Mouse (Mus musculus) MEL (cell line): ENCODE measurements around the gene Trim47. TPM values are rescaled to one million over a fixed set of nuclear protein-coding genes. Genes with fewer than 3 reads are reported as not detected.

Experiments used
- DNase-seq: peaks from one replicate; pipeline ENCODE4 v3.0.0; 2011; ENCODE audit warnings: low read depth, low spot score
- H3K27ac ChIP-seq: 2 replicates; pipeline ENCODE4 v1.5.1; 2012; ENCODE audit warnings: low read depth, mild to moderate bottlenecking, control low read depth, low read length, moderate library complexity; ENCODE audit not compliant: control insufficient read depth
- H3K27me3 ChIP-seq, 2 experiments: fragments of 150-350 bp in 1 of 2; sonication (generic) in 1 of 2; 2 replicates each; pipeline ENCODE4 v1.6.1; 2012; ENCODE audit warnings: low read length in 2 of 2, mild to moderate bottlenecking in 2 of 2, improper control_type of control experiment in 1 of 2, moderate library complexity in 1 of 2; ENCODE audit not compliant: insufficient read depth in 2 of 2, control insufficient read depth in 1 of 2
- H3K36me3 ChIP-seq, 2 experiments: 2 replicates each; pipeline ENCODE4 v1.6.1; 2012 to 2014; ENCODE audit warnings: low read length in 2 of 2, improper control_type of control experiment in 1 of 2, inconsistent platforms in 1 of 2, mild to moderate bottlenecking in 1 of 2; ENCODE audit not compliant: insufficient read depth in 2 of 2, control insufficient read depth in 1 of 2
- H3K4me1 ChIP-seq, 2 experiments: fragments of 150-350 bp in 1 of 2; sonication (generic) in 1 of 2; 2 replicates each; pipeline ENCODE4 v1.6.1; 2012; ENCODE audit warnings: low read length in 2 of 2, improper control_type of control experiment in 1 of 2, mild to moderate bottlenecking in 1 of 2; ENCODE audit not compliant: insufficient read depth in 2 of 2, control insufficient read depth in 1 of 2
- H3K4me3 ChIP-seq, 2 experiments: fragments of 150-350 bp in 1 of 2; sonication (generic) in 1 of 2; 2 replicates each; pipeline ENCODE4 v1.5.1; 2012; ENCODE audit warnings: low read depth in 2 of 2, low read length in 2 of 2, mild to moderate bottlenecking in 2 of 2, moderate library complexity in 2 of 2, control low read depth in 1 of 2, improper control_type of control experiment in 1 of 2; ENCODE audit not compliant: control insufficient read depth in 1 of 2, insufficient read depth in 1 of 2
- H3K79me2 ChIP-seq: 2 replicates; pipeline ENCODE4 v1.6.1; 2012; ENCODE audit warnings: mild to moderate bottlenecking, low read length, moderate library complexity; ENCODE audit not compliant: control insufficient read depth, poor library complexity, insufficient read depth
- H3K9ac ChIP-seq: 2 replicates; pipeline ENCODE4 v1.6.1; 2012; ENCODE audit warnings: low read depth, mild to moderate bottlenecking, control low read depth, low read length, moderate library complexity; ENCODE audit not compliant: control insufficient read depth, poor library complexity, severe bottlenecking
- H3K9me3 ChIP-seq: fragments of 150-350 bp; sonication (generic); replicated peaks from 2 replicates; pipeline ENCODE4 v1.6.1; 2012; ENCODE audit warnings: mild to moderate bottlenecking, low read length, improper control_type of control experiment, moderate library complexity; ENCODE audit not compliant: insufficient read depth
- BHLHE40 ChIP-seq: IDR thresholded peaks from 2 replicates; pipeline ENCODE4 v1.6.1; 2012; ENCODE audit warnings: low read depth, mild to moderate bottlenecking, inconsistent platforms, low read length, improper control_type of control experiment, borderline replicate concordance
- CHD2 ChIP-seq: IDR thresholded peaks from 2 replicates; pipeline ENCODE4 v1.6.1; 2011; ENCODE audit warnings: low read length, improper control_type of control experiment
- E2F4 ChIP-seq: IDR thresholded peaks from 2 replicates; pipeline ENCODE4 v1.6.1; 2011; ENCODE audit warnings: low read depth, low read length, improper control_type of control experiment, borderline replicate concordance
- ELF1 ChIP-seq: IDR thresholded peaks from 2 replicates; pipeline ENCODE4 v1.6.1; 2014; ENCODE audit warnings: low read depth, mild to moderate bottlenecking, inconsistent platforms, low read length, improper control_type of control experiment, moderate library complexity
- ETS1 ChIP-seq: IDR thresholded peaks from 2 replicates; pipeline ENCODE4 v1.6.1; 2012; ENCODE audit warnings: low read depth, mild to moderate bottlenecking, inconsistent platforms, low read length, improper control_type of control experiment, moderate library complexity
- GABPA ChIP-seq: IDR thresholded peaks from 2 replicates; pipeline ENCODE4 v1.6.1; 2012; ENCODE audit warnings: low read depth, mild to moderate bottlenecking, inconsistent platforms, low read length, improper control_type of control experiment, moderate library complexity
- GATA1 ChIP-seq: IDR thresholded peaks from 2 replicates; pipeline ENCODE4 v1.6.1; 2011; ENCODE audit warnings: low read depth, low read length, improper control_type of control experiment
- HCFC1 ChIP-seq: IDR thresholded peaks from 2 replicates; pipeline ENCODE4 v1.6.1; 2012; ENCODE audit warnings: low read depth, mild to moderate bottlenecking, inconsistent platforms, low read length, improper control_type of control experiment, moderate library complexity
- JUND ChIP-seq: IDR thresholded peaks from 2 replicates; pipeline ENCODE4 v1.6.1; 2011; ENCODE audit warnings: low read depth, mild to moderate bottlenecking, improper control_type of control experiment, low read length
- MAFK ChIP-seq: IDR thresholded peaks from 2 replicates; pipeline ENCODE4 v1.6.1; 2011; ENCODE audit warnings: low read depth, mild to moderate bottlenecking, low read length, improper control_type of control experiment, borderline replicate concordance
- MXI1 ChIP-seq: IDR thresholded peaks from 2 replicates; pipeline ENCODE4 v1.6.1; 2011; ENCODE audit warnings: mild to moderate bottlenecking, low read depth, low read length, improper control_type of control experiment
- MYC ChIP-seq: IDR thresholded peaks from 2 replicates; pipeline ENCODE4 v1.6.1; 2011; ENCODE audit warnings: low read depth, mild to moderate bottlenecking, low read length, improper control_type of control experiment, moderate library complexity
- NRF1 ChIP-seq: IDR thresholded peaks from 2 replicates; pipeline ENCODE4 v1.6.1; 2014; ENCODE audit warnings: low read depth, mild to moderate bottlenecking, inconsistent platforms, low read length, improper control_type of control experiment, moderate library complexity; ENCODE audit not compliant: poor library complexity, insufficient read depth, severe bottlenecking
- POLR2AphosphoS2 ChIP-seq: IDR thresholded peaks from 2 replicates; pipeline ENCODE4 v1.6.1; 2011; ENCODE audit warnings: low read length, improper control_type of control experiment
- RAD21 ChIP-seq: IDR thresholded peaks from 2 replicates; pipeline ENCODE4 v1.6.1; 2011; ENCODE audit warnings: mild to moderate bottlenecking, low read depth, low read length, improper control_type of control experiment
- SIN3A ChIP-seq: IDR thresholded peaks from 2 replicates; pipeline ENCODE4 v1.6.1; 2012; ENCODE audit warnings: low read length, improper control_type of control experiment, inconsistent platforms
- SMC3 ChIP-seq: IDR thresholded peaks from 2 replicates; pipeline ENCODE4 v1.6.1; 2011; ENCODE audit warnings: low read depth, low read length, improper control_type of control experiment
- TBP ChIP-seq: IDR thresholded peaks from 2 replicates; pipeline ENCODE4 v1.8.0; 2011; ENCODE audit warnings: low read depth, low read length, improper control_type of control experiment
- TCF12 ChIP-seq: IDR thresholded peaks from 2 replicates; pipeline ENCODE4 v1.6.1; 2014; ENCODE audit warnings: low read depth, mild to moderate bottlenecking, inconsistent platforms, low read length, improper control_type of control experiment, moderate library complexity
- ZKSCAN1 ChIP-seq: IDR thresholded peaks from 2 replicates; pipeline ENCODE4 v1.6.1; 2012; ENCODE audit warnings: low read depth, mild to moderate bottlenecking, inconsistent platforms, low read length, improper control_type of control experiment, moderate library complexity
- ZMIZ1 ChIP-seq: IDR thresholded peaks from 2 replicates; pipeline ENCODE4 v1.6.1; 2012; ENCODE audit warnings: low read depth, mild to moderate bottlenecking, inconsistent platforms, low read length, improper control_type of control experiment, moderate library complexity
- polyA plus RNA-seq, 2 experiments: library from polyadenylated mRNA; stranded (reverse) in 1 of 2; unstranded in 1 of 2; fragments of >175 nt in 1 of 2; fragments of >200 nt in 1 of 2; gene quantifications; 2 replicates each; pipeline versions ENCODE4 v1.2.1 to v1.2.4; 2012; ENCODE audit warnings: low replicate concordance in 2 of 2, low read depth in 1 of 2; ENCODE audit not compliant: insufficient read length in 2 of 2, insufficient read depth in 1 of 2, missing spikeins in 1 of 2
- total RNA-seq: library from RNA; depleted of rRNA; stranded (reverse); fragments of 300-350 nt; gene quantifications from 2 replicates; pipeline ENCODE4 v1.2.3, GENCODE M21; 2012

Gene Trim47
- total and polyA plus RNA-seq, 3 experiments: 5.6 to 6.7 TPM; not detected in 1

GRCm38 (mm10) chr11:116064187-116064867, 62.7 kb downstream of the Trim47 start:
- no peaks in the 10 kb centered on the region for H3K79me2 ChIP-seq
- H3K27ac ChIP-seq: no peak overlapping the region
- no peak overlapping the region for H3K9ac ChIP-seq
- H3K27me3 ChIP-seq: no peaks in the 10 kb centered on the region
- no peak for TF ChIP-seq SIN3A
- TF ChIP-seq NRF1: no peak
- no peak for TF ChIP-seq ZMIZ1
- DNase-seq: no peak
- H3K36me3 ChIP-seq: peaks cover 0 to 5% of the 10 kb centered on the region in 2 experiments; a peak in 2 of 4 replicates
- H3K9me3 ChIP-seq: no peaks in the 10 kb centered on the region
- H3K4me1 ChIP-seq: no peaks in the 10 kb centered on the region
- no peak overlapping the region for H3K4me3 ChIP-seq

- H3K9me3 ChIP-seq: no peaks in the 10 kb centered on the region
- H3K27me3 ChIP-seq: no peaks in the 10 kb centered on the region
- no peak overlapping the region for H3K4me3 ChIP-seq
- H3K36me3 ChIP-seq: peaks cover under 1 to 5% of the 10 kb centered on the region in 2 experiments; a peak in 3 of 4 replicates
- H3K79me2 ChIP-seq: no peaks in the 10 kb centered on the region
- H3K4me1 ChIP-seq: peaks cover under 1% of the 10 kb centered on the region in 2 experiments; a peak in 2 of 4 replicates
- TF ChIP-seq BHLHE40 (no peak), GATA1 (no peak), MXI1 (no peak)
- H3K27ac ChIP-seq: no peak overlapping the region
- no peak overlapping the region for H3K9ac ChIP-seq
- no peak for DNase-seq
Measured at GRCm38 (mm10) chr11:116063562-116063961, 63.4 kb downstream of the Trim47 start.

GRCm38 (mm10) chr11:116062521-116062920, 64.5 kb downstream of the Trim47 start:
- DNase-seq: no peak
- no peak overlapping the region for H3K4me3 ChIP-seq
- H3K4me1 ChIP-seq: peaks cover 6 to 11% of the 10 kb centered on the region in 2 experiments
- H3K27me3 ChIP-seq: no peaks in the 10 kb centered on the region
- no peak overlapping the region for H3K9ac ChIP-seq
- H3K36me3 ChIP-seq: peaks cover 5 to 9% of the 10 kb centered on the region in 2 experiments
- no peaks in the 10 kb centered on the region for H3K9me3 ChIP-seq
- H3K27ac ChIP-seq: no peak overlapping the region
- no peaks in the 10 kb centered on the region for H3K79me2 ChIP-seq
- TF ChIP-seq GABPA (no peak), TCF12 (no peak), ETS1 (no peak), CHD2 (no peak), HCFC1 (no peak), SMC3 (no peak), E2F4 (no peak), RAD21 (no peak), ZKSCAN1 (no peak), TBP (no peak), ZMIZ1 (no peak), POLR2AphosphoS2 (no peak), ELF1 (no peak), JUND (no peak), MYC (no peak), GATA1 (no peak), SIN3A (no peak), MXI1 (no peak), MAFK (no peak)
